Mouse (Mus musculus) midbrain, embryonic 10.5 days (tissue): Measurements from ENCODE around the gene Arid3a. TPM values are rescaled to one million over a fixed set of nuclear protein-coding genes. Genes with fewer than 3 reads are reported as not detected.
A peak's percentile ranks its signal among the peaks of the same experiment; 100 is the strongest.
"Not testable (repeated sequence)": the region's sequence is repeated elsewhere in the genome, so short reads cannot be mapped to it uniquely, and the experiment has no call there.

ENCODE experiments used
- DNase-seq: peaks from one replicate; pipeline ENCODE4 v3.0.0-alpha.2; 2017; ENCODE audit warnings: low spot score
- H3K27ac ChIP-seq: fragments of 300-500 bp; sonication (generic); replicated peaks from 2 replicates; pipeline ENCODE4 v1.5.1; 2016; ENCODE audit warnings: mild to moderate bottlenecking
- H3K27me3 ChIP-seq: fragments of 300-500 bp; sonication (generic); 2 replicates; pipeline ENCODE4 v1.6.1; 2016; ENCODE audit warnings: low read depth, mild to moderate bottlenecking; ENCODE audit not compliant: poor library complexity, severe bottlenecking
- H3K36me3 ChIP-seq: fragments of 300-500 bp; sonication (generic); 2 replicates; pipeline ENCODE4 v1.6.1; 2016; ENCODE audit warnings: mild to moderate bottlenecking, moderate library complexity
- H3K4me1 ChIP-seq: fragments of 300-500 bp; sonication (generic); 2 replicates; pipeline ENCODE4 v1.6.1; 2016
- H3K4me3 ChIP-seq: fragments of 300-500 bp; sonication (generic); 2 replicates; pipeline ENCODE4 v1.5.1; 2016; ENCODE audit warnings: mild to moderate bottlenecking, moderate library complexity
- H3K9me3 ChIP-seq: fragments of 300-500 bp; sonication (generic); replicated peaks from 2 replicates; pipeline ENCODE4 v1.6.1; 2016; ENCODE audit warnings: mild to moderate bottlenecking
- WGBS: fragments of 180-500 bp; shearing (Covaris S2); methylation state at CpG from one replicate; pipeline ENCODE4 v1.1.7; 2016; 5-methylcytosine and 5-hydroxymethylcytosine counted together
- polyA plus RNA-seq: library from polyadenylated mRNA; unstranded; fragments of >200 nt; fragmentation: Nextera tagmentation; extraction: Ambion mirVana; gene quantifications from 2 replicates; pipeline ENCODE4 v1.2.1, GENCODE M21; 2016

The Arid3a gene
- polyA plus RNA-seq, 1 experiment from 2014 or later = 13.4 TPM

- WGBS = 81% methylated on average over 6 of the region's 6 CpGs
- peak overlapping the region; percentile 86 for H3K27ac ChIP-seq
- H3K27me3 ChIP-seq = no peaks in the 10 kb centered on the region
- H3K4me1 ChIP-seq = peaks cover 51% of the 10 kb centered on the region
- DNase-seq = no peak
- peak overlapping the region; percentile 9; the same call in 1 of the 2 replicates for H3K4me3 ChIP-seq
- no peaks in the 10 kb centered on the region for H3K9me3 ChIP-seq
- peaks cover 44% of the 10 kb centered on the region for H3K36me3 ChIP-seq
Measured at GRCm38 (mm10) chr10:79947502-79947901, 20.7 kb downstream of the Arid3a start.

GRCm38 (mm10) chr10:79949873-79950272, 23.0 kb downstream of the Arid3a start:
- WGBS = 93% methylated on average over 4 of the region's 4 CpGs
- no peaks in the 10 kb centered on the region for H3K9me3 ChIP-seq
- H3K27ac ChIP-seq = no peak overlapping the region
- peaks cover 35% of the 10 kb centered on the region for H3K4me1 ChIP-seq
- peaks cover 58% of the 10 kb centered on the region for H3K36me3 ChIP-seq
- no peak overlapping the region for H3K4me3 ChIP-seq
- 0 out of 2 replicates have a peak, but pooled peaks cover under 1% of the 10 kb centered on the region for H3K27me3 ChIP-seq
- no peak for DNase-seq

- Histone ChIP-seq H3K27me3 (peaks cover 8% of the 10 kb centered on the region; the same call in 1 of the 2 replicates), H3K9me3 (no peaks in the 10 kb centered on the region), H3K27ac (no peak overlapping the region), H3K4me1 (peaks cover 34% of the 10 kb centered on the region), H3K36me3 (peaks cover 58% of the 10 kb centered on the region), H3K4me3 (no peak overlapping the region)
- 86% methylated on average over 18 of the region's 18 CpGs for WGBS
- no peak for DNase-seq
Measured at GRCm38 (mm10) chr10:79950661-79951060, 23.8 kb downstream of the Arid3a start.

GRCm38 (mm10) chr10:79953946-79954345, 27.1 kb downstream of the Arid3a start:
- no peak for DNase-seq
- peaks cover 32% of the 10 kb centered on the region for H3K4me1 ChIP-seq
- WGBS = 87% methylated on average over 6 of the region's 6 CpGs
- no peak overlapping the region for H3K4me3 ChIP-seq
- peaks cover 44% of the 10 kb centered on the region for H3K36me3 ChIP-seq
- peaks cover 15% of the 10 kb centered on the region; the same call in 1 of the 2 replicates for H3K27me3 ChIP-seq
- no peak overlapping the region for H3K27ac ChIP-seq
- H3K9me3 ChIP-seq = no peaks in the 10 kb centered on the region

- peak overlapping the region; percentile 24; the same call in 1 of the 2 replicates for H3K27ac ChIP-seq
- H3K27me3 ChIP-seq = peaks cover 15% of the 10 kb centered on the region; the same call in 1 of the 2 replicates
- no peak for DNase-seq
- no peaks in the 10 kb centered on the region for H3K9me3 ChIP-seq
- WGBS = 73% methylated on average over 9 of the region's 9 CpGs
- peaks cover 39% of the 10 kb centered on the region for H3K4me1 ChIP-seq
- peaks cover 27% of the 10 kb centered on the region for H3K36me3 ChIP-seq
- H3K4me3 ChIP-seq = no peak overlapping the region
Measured at GRCm38 (mm10) chr10:79955691-79956090, 28.8 kb downstream of the Arid3a start.

- peaks cover 46% of the 10 kb centered on the region for H3K4me1 ChIP-seq
- H3K36me3 ChIP-seq = peaks cover 23% of the 10 kb centered on the region
- H3K4me3 ChIP-seq = no peak overlapping the region
- 23% methylated on average over 4 of the region's 4 CpGs for WGBS
- H3K27me3 ChIP-seq = peaks cover 15% of the 10 kb centered on the region; the same call in 1 of the 2 replicates
- DNase-seq = no peak
- peak overlapping the region; percentile 24 for H3K27ac ChIP-seq
- H3K9me3 ChIP-seq = no peaks in the 10 kb centered on the region
Measured at GRCm38 (mm10) chr10:79956643-79957154, 29.9 kb downstream of the Arid3a start.

GRCm38 (mm10) chr10:79958140-79958816, 31.4 kb downstream of the Arid3a start:
- DNase-seq = peak; percentile 83
- 15% methylated on average over 21 of the region's 21 CpGs for WGBS
- H3K36me3 ChIP-seq = peaks cover 28% of the 10 kb centered on the region
- peak overlapping the region; percentile 29 for H3K4me3 ChIP-seq
- H3K27ac ChIP-seq = peak overlapping the region; percentile 65
- H3K27me3 ChIP-seq = peaks cover 15% of the 10 kb centered on the region; the same call in 1 of the 2 replicates
- H3K9me3 ChIP-seq = no peaks in the 10 kb centered on the region
- peaks cover 46% of the 10 kb centered on the region for H3K4me1 ChIP-seq

- DNase-seq, H3K9me3 ChIP-seq: not testable (repeated sequence)
- Histone ChIP-seq H3K4me3 (peak overlapping the region; percentile 80), H3K4me1 (peaks cover 46% of the 10 kb centered on the region), H3K36me3 (peaks cover 33% of the 10 kb centered on the region), H3K27me3 (peaks cover 15% of the 10 kb centered on the region; the same call in 1 of the 2 replicates), H3K27ac (0 out of 2 replicates have a peak overlapping the region, but pooled peaks have one; percentile 89)
- 35% methylated on average over 10 of the region's 10 CpGs for WGBS
Measured at GRCm38 (mm10) chr10:79959412-79959811, 32.6 kb downstream of the Arid3a start.

- Histone ChIP-seq H3K27ac (peak within 1 kb of the TSS; percentile 89), H3K4me1 (peaks cover 45% of the 10 kb centered on the region)
- under 1% methylated on average over 61 of the region's 61 CpGs for WGBS
Measured at GRCm38 (mm10) chr10:79959847-79960601, 33.2 kb downstream of the Arid3a start, which contains the start of gene Wdr18. Gene Wdr18 (plus strand): TSS chr10:79960152.

GRCm38 (mm10) chr10:79960671-79961294, 33.9 kb downstream of the Arid3a start:
- Histone ChIP-seq H3K4me1 (peaks cover 38% of the 10 kb centered on the region), H3K4me3 (peak overlapping the region; percentile 80), H3K27ac (peak overlapping the region; percentile 89), H3K36me3 (peaks cover 47% of the 10 kb centered on the region), H3K27me3 (peaks cover 6% of the 10 kb centered on the region; the same call in 1 of the 2 replicates), H3K9me3 (no peaks in the 10 kb centered on the region)
- DNase-seq = no peak
- WGBS = 22% methylated on average over 10 of the region's 10 CpGs

More at GRCm38 (mm10) chr10:79959847-79960601, 33.2 kb downstream of the Arid3a start, which contains the start of gene Wdr18:
- peak; percentile 100 for DNase-seq
- Histone ChIP-seq H3K27me3 (peaks cover 14% of the 10 kb centered on the region; the same call in 1 of the 2 replicates), H3K4me3 (peak within 1 kb of the TSS; percentile 80), H3K36me3 (peaks cover 39% of the 10 kb centered on the region), H3K9me3 (no peaks in the 10 kb centered on the region)

GRCm38 (mm10) chr10:79964727-79965126, 37.9 kb downstream of the Arid3a start:
- no peak overlapping the region for H3K4me3 ChIP-seq
- peaks cover 78% of the 10 kb centered on the region for H3K36me3 ChIP-seq
- H3K9me3 ChIP-seq = no peaks in the 10 kb centered on the region
- 94% methylated on average over 7 of the region's 7 CpGs for WGBS
- no peak for DNase-seq
- peaks cover 19% of the 10 kb centered on the region for H3K27me3 ChIP-seq
- no peak overlapping the region for H3K27ac ChIP-seq
- H3K4me1 ChIP-seq = peaks cover 18% of the 10 kb centered on the region

- Histone ChIP-seq H3K9me3 (no peaks in the 10 kb centered on the region), H3K27me3 (peaks cover 25% of the 10 kb centered on the region), H3K4me1 (peaks cover 14% of the 10 kb centered on the region), H3K27ac (no peak overlapping the region), H3K36me3 (peaks cover 78% of the 10 kb centered on the region), H3K4me3 (no peak overlapping the region)
- WGBS = 90% methylated on average over 5 of the region's 5 CpGs
- no peak for DNase-seq
Measured at GRCm38 (mm10) chr10:79965325-79965724, 38.5 kb downstream of the Arid3a start.
